Mouse (Mus musculus) CD4-positive helper T cell, adult 2 months (primary cell): ENCODE measurements around the gene Tmem108.

Experiments
- DNase-seq: peaks from one replicate; pipeline ENCODE4 v3.0.0-alpha.2; 2012; ENCODE audit warnings: low read depth, missing footprints, low spot score

The Tmem108 gene

DNA sequence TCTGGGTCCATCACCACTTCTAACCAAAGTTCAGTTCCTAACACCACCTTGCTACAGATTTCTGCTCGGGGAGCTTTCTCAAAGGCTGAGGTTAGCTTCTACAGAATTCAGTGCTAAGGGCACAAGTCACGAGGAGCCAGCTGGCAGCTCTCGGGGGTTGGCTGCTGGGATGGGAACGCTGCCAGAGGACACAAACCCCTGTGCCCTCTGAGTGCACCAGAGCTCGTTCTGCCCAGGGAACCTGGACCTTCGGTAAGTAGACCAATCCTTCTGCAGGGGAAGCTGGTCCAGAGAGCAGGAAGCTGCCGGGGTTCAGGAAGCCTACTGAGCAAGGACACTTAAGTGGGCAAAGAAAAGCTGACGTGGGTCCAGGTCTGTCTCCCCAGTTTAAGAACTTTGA lies 40.6 kb downstream of the Tmem108 start:
- no peak for DNase-seq

DNA sequence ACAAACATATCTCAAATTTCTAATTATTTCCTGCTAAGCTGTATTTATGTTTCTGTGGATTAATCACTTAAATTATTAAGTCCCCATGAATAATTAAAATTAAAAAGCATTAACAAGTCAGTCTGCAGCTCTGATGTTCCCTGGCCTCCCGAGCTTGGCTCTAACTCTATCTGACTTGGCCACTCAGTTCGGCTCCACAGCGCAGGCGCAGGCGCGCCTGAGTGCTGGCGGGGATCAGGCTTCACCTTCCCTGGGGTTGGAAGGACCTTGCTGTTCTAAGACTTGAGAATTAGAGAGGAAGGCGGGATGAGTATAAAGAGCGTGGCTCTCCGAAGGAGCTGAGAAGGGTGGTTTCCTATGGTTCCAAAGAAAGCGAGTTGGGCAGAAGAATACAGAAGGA lies 41.6 kb downstream of the Tmem108 start:
- no peak for DNase-seq

DNA sequence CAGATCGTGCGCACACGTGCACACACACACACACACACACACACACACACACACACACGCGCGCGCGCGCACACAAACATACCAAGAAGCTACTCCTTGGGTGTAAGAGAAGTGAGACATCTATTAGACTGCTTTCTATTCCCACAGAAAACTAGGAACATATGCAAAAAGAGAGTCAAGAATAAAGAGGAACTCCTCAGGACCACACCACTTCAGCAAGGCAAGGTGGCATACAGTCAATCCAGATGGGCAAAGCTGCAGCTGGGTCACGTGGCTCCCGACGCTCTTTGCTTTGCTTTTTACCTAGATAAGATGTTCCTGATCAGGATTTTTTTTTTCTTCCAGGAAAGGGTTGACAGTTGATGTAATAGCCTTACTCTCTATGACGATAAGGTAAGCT lies 45.6 kb downstream of the Tmem108 start:
- DNase-seq, result no peak

DNA sequence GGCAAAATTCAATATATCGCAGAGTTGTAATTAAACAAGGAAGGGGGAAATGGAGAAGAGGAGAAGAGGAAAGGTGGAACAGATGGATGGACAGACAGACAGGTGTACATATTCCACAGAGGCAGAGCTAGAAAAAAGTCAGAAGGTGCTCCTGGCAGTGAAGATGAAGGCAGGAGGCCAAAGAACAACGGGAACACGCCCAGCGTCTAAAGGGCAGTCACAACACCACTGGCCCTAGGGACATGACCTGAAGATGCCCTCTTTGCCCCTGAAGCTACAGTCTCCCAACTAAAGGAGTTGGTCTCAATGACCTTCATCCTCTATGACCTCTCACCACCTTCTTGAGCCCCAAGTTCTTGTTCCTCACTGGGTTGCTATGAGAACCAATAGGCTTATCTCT lies 46.3 kb downstream of the Tmem108 start:
- no peak for DNase-seq

DNA sequence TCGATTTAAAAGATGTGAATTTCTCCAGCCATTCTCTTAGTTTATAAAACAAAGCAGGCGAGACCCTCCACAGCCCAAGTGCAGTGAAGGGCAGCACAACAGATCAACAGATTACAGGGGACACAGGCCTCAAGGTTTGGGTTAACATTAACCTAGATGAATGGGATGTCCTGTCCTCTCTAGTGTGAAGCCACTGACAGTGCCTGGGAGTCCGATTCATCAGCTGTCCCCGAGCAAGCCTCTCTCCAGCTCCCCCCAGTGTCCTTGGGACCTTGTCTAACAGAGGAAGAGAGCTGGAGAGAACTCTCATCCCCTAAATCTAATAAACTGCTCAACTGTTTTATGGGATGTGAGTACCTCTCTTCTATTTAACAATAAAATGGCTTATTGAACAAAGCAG lies 48.4 kb downstream of the Tmem108 start:
- DNase-seq, result no peak

DNA sequence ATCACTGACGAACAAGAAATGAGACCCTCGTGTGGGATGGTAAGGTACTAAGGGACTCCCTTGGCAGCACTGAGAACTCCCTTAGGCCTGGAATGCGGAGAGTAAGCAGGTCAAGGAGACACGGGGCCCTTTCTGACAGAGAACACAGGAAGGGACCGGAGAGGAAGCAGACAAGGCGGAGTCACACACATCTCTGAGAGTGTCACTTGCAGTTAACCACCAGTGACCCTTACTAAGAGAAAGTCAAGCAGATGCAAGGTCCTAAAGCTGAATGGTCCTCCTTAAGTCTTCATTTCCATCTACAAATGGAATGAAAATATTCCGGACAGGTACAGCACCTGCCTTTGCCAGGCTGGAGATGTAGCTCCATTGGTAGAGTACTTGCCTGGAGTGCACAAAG lies 48.9 kb downstream of the Tmem108 start:
- DNase-seq, result no peak

DNA sequence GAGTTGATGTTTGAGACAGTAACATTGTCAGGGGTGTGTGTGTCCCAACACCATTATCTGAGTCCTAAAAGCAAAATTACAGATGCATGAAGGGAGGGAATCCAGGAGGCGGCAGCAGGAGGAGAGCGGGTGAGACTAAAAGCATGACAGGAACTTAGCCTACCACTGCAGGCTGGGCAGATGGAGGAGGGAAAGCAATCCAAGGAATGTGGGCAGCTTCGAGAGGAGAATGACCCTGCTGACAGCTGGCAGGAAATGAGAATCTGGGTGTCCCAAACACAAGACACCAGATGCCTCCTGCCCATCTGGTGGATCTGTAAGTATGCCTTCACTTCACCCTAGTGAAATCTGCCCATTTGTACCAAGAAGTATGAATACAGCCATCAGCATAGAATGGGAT lies 51.9 kb downstream of the Tmem108 start:
- DNase-seq, result no peak

DNA sequence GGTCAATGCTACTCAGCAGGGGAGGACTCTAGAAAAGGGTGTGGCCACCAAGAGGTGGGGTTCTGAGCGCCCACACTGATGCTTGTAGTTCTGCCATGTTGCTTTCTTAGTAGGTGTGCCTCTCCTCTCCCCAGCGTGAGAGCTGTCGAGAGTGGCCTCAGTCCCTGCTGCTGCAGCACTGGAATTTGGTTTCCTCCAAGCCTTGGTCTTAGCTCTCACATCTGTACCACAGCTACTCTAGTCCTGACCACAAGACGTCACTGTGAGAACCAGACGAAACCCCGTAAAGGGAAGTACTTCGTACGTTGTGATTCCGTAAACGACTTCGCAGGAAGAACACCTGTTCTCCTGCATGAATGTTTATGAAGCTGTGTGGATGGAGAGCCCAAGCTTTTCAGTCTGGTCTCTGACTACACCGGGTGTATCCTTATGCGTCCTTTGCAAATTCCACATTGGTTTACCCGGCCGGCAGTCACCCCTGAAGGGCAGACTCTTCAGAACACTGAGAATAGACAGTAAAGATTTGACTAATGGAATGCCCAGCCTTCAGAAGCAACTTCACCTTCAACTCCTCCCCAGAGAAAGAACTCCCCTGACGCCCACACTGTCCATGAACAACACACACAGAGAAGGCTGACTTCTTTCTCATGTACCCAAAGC lies 53.0 kb downstream of the Tmem108 start:
- peak; percentile 26 for DNase-seq

DNA sequence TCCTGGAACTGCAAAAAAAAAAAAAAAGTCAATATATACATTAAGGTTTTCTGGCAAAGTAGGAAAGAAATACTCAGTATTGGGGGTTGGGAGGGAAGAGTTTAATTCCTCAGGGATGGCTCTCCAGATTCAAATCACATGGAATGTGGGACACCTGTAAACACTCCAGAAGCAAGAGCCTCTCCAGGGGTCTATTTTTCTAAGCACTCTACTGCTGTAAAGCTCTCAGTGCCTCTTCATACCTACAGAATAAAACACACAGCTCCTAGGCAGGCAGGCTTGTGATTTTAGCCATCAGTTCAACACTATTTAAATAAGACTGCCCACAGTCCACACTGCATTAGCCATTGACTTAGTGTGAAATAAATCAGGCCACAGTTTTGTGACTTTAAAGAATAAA lies 53.8 kb downstream of the Tmem108 start:
- no peak for DNase-seq

DNA sequence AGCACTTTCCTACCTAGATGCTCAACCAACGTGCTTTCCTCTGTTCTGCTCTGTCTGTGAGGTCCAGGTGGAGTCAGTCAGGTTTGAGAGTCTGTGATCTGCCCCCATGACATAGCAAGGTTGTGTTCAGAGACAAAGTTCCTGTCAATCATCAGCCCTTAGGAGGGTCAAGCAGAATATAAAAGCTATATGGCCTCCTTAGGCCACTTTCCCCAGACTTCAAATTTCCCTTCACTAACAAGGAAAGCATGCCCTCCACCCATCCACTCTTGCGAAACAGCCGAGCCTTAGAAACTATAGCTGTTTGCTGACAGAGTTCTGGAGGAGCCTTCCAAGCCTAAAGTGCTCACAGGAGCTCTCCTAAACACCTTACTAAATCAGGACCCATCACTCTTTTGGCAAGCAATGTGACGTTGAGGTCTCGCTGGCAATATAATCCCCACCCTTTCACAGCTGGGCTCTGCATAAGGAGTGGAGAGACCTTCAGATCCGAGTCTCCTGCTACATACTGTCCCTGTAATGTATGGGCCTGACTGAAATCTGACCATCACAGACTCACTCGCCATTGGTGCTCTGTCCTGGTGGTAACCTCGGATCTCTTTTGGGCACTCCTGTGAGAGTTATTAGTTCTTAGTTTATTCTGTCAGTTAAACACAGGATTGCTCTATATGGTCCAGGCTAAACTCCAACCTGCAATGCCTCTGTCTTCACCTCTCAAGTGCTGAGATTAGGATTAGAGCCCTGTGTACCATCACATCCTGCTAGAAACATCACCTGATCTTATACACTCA lies 54.4 kb downstream of the Tmem108 start:
- DNase-seq, result no peak

DNA sequence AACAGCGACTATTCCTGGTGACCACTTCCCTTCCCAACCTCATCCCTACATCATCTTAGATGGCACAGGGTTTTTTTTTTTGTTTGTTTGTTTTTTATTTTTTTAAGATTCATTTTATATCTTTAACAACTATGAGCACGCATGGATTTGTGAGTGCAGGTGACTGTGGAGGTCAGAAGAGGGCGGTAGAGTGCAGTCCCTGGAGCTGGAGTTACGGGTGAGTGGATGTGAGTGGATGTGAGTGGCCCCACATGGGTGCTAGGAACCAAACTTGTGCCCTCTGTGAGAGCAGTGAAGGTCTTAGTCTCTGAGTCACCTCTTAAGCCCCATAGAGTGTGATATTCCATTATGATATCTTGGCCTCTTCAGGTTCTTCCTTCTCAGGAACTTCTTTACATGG lies 55.9 kb downstream of the Tmem108 start:
- no peak for DNase-seq

DNA sequence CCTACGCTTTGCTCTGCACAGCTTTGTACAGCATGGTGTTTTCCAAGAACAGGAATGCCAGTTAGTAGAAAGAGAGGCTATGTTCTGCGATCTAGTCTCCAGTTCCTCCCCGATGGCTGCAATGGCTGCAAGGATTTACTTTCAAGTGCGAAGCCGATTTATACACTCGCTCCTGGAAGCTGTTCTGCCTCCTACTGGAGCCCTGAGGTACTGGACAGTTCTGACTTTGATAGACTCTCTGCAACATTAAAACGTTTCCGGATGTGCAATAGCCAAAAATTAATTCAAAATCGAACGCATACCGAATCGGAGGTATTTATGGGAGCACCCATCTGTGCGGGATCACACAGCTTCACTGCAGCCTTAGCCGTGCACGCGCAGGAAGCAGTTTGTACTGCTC lies 58.6 kb downstream of the Tmem108 start:
- no peak for DNase-seq

DNA sequence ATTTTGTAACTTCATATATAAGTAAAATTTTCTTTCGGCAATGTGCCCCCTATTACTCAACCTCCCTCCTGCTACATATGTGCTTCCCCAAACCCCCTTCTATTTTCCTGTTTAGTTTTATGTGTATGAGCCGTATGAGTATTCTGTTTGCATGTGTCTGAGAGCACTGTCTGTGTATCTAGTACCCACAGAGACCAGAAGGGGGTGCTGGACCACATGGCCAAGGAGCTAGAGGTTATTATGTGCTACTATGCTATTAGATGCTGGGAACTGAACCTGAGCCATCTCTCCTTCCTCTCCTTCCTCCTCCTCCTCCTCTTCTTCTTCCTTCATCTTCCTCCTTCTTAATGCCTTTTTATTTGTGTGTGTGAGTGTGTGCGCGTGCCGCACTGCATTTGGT lies 59.2 kb downstream of the Tmem108 start:
- DNase-seq, result peak; percentile 3

DNA sequence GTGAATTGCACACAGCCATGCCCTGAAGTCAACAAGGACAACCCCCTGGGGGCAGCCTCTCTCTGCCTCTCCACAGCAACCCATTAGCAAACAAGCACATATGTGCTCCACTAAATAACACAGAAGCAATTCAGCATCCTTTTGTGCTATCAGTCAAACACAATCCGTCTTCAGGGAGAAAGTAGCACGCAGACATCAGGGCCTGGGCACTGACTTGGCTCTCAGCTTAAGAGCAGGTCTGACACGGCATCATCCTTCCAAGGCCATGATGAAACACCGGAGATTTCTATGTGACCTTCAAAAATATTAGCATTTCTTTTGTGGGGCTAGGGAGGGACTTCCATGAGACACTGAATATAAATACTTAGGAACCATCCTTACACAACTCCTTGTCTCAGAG lies 60.2 kb downstream of the Tmem108 start:
- DNase-seq, result no peak

DNA sequence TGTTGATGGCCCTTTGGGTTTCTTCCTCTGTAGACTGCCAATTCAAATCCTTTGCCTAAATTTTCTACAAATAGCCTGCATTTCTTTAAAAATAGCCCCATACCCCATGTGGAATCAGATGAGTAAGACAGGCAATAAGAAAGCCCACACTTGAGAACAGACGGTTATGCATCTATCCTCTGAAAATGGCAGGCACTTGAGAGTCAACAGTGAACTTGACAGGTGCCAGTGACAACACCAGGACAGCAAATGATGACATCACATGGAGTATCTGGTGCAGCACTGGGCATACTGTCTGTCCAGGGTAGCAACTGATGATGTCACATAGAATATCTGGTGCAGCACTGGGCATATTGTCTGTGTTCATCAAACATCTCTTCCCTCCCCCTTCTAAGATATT lies 61.4 kb downstream of the Tmem108 start:
- DNase-seq, result no peak

DNA sequence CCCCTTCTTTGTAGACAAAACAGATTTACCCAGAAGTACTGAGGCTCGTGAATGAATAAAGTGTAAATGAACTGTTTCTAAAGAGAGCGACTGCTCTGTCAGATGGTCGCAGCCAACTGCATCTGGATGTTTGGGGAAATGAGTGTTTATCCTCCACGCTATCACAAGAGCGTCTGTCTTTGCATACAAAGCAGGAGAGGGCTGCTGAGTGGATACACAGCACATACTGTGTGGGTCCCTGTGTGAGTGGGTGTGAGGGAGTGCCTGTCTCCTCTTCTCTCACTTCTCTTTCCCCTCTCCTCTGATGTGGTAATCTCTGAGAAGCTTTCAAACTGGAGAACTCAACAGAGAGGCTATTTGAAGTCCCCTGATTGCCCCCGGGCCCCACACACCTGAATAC lies 64.7 kb downstream of the Tmem108 start:
- no peak for DNase-seq

DNA sequence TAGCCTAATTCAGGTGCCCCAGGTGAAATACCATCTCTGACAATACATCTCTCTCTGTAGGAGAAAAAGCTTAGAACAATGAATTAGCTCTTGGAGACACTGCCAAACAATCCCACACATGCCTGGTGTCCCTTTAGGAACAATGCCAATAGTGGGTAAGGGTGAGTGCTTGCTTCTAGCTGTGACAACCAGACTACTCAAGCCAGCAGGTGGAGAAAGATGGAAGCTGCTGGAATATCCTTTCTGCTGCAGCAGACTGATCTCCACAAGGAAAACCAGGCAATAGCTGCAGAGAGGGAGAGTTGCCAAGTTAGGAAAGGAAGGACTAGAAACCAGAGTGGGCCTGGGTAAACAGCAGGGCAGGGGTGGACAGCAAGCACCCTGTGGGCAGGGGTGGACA lies 67.8 kb downstream of the Tmem108 start:
- no peak for DNase-seq

DNA sequence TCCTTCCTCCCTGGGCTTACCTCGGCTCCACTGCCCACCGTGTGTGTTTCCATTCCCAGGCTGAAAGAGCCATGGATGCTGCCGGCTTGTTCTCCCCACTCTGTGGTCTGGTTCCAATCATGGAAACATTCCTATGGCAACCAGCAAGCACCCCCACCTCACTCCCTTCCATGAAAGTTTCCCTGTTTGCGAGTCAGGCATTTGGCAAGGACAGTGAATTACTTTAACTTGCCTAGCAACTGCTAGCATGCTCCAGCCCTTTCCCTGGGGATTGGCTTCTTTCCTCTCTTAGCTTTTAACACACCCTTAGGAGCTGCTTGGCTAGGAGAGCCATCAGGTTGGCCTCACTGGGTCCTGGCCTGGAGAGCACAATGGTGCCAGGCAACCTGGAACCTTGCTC lies 68.9 kb downstream of the Tmem108 start:
- DNase-seq, result no peak

DNA sequence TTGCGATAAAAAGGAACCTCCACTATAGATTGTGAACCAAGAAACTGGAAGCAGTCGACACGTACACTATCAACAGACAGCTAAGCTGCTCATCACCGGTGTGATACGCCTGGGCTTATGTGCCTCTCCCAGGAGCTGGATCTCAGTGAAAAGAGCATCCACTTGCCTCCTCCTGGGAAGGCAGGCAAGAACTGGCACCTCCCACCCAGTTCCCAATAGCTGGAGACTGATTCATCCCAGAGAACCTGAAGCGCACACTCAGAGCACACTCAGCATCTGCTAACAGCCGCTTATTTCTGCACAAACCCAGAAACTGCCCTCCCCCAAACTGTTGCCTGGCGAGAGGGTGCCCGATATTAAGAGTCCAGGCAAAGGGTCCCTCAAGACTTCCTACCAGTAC lies 69.8 kb downstream of the Tmem108 start:
- DNase-seq, result no peak

DNA sequence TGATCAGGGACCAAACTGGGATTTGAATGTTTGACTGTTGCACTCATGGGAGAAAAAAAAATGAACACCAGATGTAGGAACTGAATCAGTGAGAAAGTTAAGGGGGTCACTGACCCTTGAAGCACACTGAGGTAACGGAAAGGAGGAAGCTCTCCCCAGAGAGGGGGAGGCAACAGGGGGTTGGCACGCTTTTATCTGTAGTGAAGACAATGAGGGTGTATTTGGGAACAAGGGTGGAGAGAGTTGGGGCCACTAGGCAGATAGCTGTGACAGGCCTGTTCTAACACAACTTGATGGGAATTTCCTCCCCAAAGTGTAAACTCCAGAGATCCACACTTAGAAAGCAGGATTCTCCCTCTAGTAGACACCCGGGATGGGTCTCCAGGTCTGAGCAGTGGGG lies 71.2 kb downstream of the Tmem108 start:
- no peak for DNase-seq

DNA sequence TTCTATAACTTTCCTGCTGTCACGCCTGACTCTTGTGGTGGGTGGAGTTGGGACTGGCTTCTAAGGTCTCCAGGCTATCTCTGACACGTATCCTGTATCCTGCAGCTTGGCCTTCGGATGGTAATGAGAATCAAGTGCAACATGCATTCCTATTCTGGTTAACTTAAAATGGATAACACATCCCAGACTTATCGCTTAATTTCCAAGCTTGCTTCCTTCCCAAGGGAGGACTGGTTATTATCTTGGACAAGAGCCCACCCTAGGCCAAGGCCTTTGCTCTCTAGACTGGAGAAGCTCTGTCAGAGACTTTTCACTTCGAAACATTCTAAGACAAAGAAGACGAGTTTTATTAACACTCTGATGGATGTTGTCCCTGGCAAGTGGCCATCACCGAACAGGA lies 71.9 kb downstream of the Tmem108 start:
- DNase-seq, result no peak

DNA sequence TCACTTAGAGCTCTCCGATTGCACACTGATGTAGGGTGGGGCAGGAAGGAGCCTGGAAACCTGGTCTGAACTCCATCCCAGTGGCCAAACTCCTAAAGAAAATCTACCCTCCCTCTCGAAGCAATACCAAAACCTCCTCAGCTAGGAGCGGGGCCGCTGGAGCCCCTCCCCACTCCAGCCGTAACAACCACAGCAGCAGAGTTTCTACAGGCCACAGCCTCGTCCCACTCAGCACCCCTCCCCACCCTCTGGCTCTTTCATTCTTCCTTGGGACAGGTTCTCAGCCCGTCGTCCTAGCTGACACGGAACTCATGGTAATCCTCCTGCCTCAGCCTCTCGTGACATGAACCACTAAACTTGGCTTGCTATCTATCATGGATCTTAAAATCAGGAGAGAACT lies 72.6 kb downstream of the Tmem108 start:
- no peak for DNase-seq

DNA sequence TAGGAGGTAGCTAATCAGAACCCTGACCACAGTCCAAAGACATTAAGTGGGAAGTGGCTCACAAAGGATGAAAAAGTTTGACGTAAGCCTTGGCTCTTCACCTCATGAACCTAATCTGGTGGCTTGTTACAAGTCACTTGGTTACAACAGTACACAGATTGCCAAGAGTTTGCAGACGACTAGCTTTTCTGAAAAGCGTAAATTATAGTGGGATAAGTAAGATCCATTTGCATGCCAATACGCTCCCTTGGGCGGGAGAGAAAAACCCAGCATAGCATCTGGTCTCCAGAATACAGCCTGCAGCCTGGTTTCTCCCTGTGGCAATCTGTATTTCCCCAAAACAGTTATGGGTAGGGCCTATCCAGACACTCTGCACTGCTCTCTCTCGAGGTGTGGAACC lies 74.5 kb downstream of the Tmem108 start:
- no peak for DNase-seq
